Mouse (Mus musculus) brain, embryonic 18.5 days (tissue): ENCODE measurements around the gene Sac3d1.
"Not testable (repeated sequence)": the region's sequence is repeated elsewhere in the genome, so short reads cannot be mapped to it uniquely, and the experiment has no call there.

ENCODE experiments used
- DNase-seq: peaks from one replicate; pipeline ENCODE4 v3.0.0-alpha.2; 2012; ENCODE audit warnings: low read depth, low spot score

Gene Sac3d1

GRCm38 (mm10) chr19:6117986-6118676, at the start of gene Sac3d1:
Gene Sac3d1, minus strand, starts transcription at chr19:6118650.
- peak; percentile 91 for DNase-seq

GRCm38 (mm10) chr19:6166750-6167149, 48.3 kb upstream of the Sac3d1 start:
- DNase-seq: no peak

- DNase-seq: no peak
Observed at GRCm38 (mm10) chr19:6163872-6164547, 45.6 kb upstream of the Sac3d1 start.

GRCm38 (mm10) chr19:6157220-6157619, 38.8 kb upstream of the Sac3d1 start:
- no peak for DNase-seq

GRCm38 (mm10) chr19:6156372-6156771, 37.9 kb upstream of the Sac3d1 start:
- no peak for DNase-seq

- no peak for DNase-seq
Observed at GRCm38 (mm10) chr19:6155174-6155573, 36.7 kb upstream of the Sac3d1 start.

- DNase-seq: no peak
Observed at GRCm38 (mm10) chr19:6144842-6145241, 26.4 kb upstream of the Sac3d1 start.

GRCm38 (mm10) chr19:6141394-6141749, 22.9 kb upstream of the Sac3d1 start, which contains the start of gene Arl2:
Gene Arl2, minus strand, starts transcription at chr19:6141548.
- DNase-seq: peak; percentile 90

- DNase-seq: peak; percentile 93
Observed at GRCm38 (mm10) chr19:6140678-6141393, 22.4 kb upstream of the Sac3d1 start, which contains the start of gene Batf2. Gene Batf2, plus strand, starts transcription at chr19:6140983.

- DNase-seq: no peak
Observed at GRCm38 (mm10) chr19:6140374-6140677, 21.9 kb upstream of the Sac3d1 start.

- DNase-seq: no peak
Observed at GRCm38 (mm10) chr19:6139701-6140100, 21.3 kb upstream of the Sac3d1 start.

- DNase-seq: no peak
Observed at GRCm38 (mm10) chr19:6136397-6136796, 17.9 kb upstream of the Sac3d1 start.

- not testable (repeated sequence) for DNase-seq
Observed at GRCm38 (mm10) chr19:6133197-6133596, 14.7 kb upstream of the Sac3d1 start.

- no peak for DNase-seq
Observed at GRCm38 (mm10) chr19:6132171-6132827, 13.8 kb upstream of the Sac3d1 start.

- not testable (repeated sequence) for DNase-seq
Observed at GRCm38 (mm10) chr19:6130414-6131128, 12.1 kb upstream of the Sac3d1 start.

GRCm38 (mm10) chr19:6127760-6128341, 9.4 kb upstream of the Sac3d1 start, which contains the start of gene Snx15:
Gene Snx15, minus strand, starts transcription at chr19:6128304.
- peak; percentile 91 for DNase-seq

- DNase-seq: no peak
Observed at GRCm38 (mm10) chr19:6126789-6127580, 8.5 kb upstream of the Sac3d1 start.

GRCm38 (mm10) chr19:6126289-6126688, 7.8 kb upstream of the Sac3d1 start:
- DNase-seq: no peak

GRCm38 (mm10) chr19:6124898-6125297, 6.4 kb upstream of the Sac3d1 start:
- no peak for DNase-seq

- DNase-seq: no peak
Observed at GRCm38 (mm10) chr19:6123330-6123729, 4.9 kb upstream of the Sac3d1 start.
